Mouse (Mus musculus) lung, postnatal 0 days (tissue): ENCODE data around the gene Wwp2. TPM values are rescaled to one million over a fixed set of nuclear protein-coding genes. Genes with fewer than 3 reads are reported as not detected.

Source experiments
- ATAC-seq: fragments of 200-750 bp; cut with Nextera tagmentation; 2 replicates; pipeline ENCODE4 v1.8.0; 2017; ENCODE audit warnings: moderate library complexity
- DNase-seq: peaks from one replicate; pipeline ENCODE4 v3.0.0-alpha.2; 2016; ENCODE audit warnings: low spot score
- H3K27ac ChIP-seq: fragments of 300-500 bp; sonication (generic); 2 replicates; pipeline ENCODE4 v1.5.1; 2014; ENCODE audit warnings: antibody characterized with exemption, mild to moderate bottlenecking, low read length, mixed read lengths
- H3K27me3 ChIP-seq: fragments of 300-500 bp; sonication (generic); replicated peaks from 2 replicates; pipeline ENCODE4 v1.6.1; 2014; ENCODE audit warnings: low read length, mixed read lengths; ENCODE audit not compliant: insufficient read depth
- H3K36me3 ChIP-seq: fragments of 300-500 bp; sonication (generic); 2 replicates; pipeline ENCODE4 v1.6.1; 2014; ENCODE audit warnings: low read length, mixed read lengths; ENCODE audit not compliant: insufficient read depth
- H3K4me1 ChIP-seq: fragments of 300-500 bp; sonication (generic); 2 replicates; pipeline ENCODE4 v1.6.1; 2014; ENCODE audit warnings: antibody characterized with exemption, low read depth, low read length, mixed read lengths; ENCODE audit not compliant: insufficient read depth
- H3K4me2 ChIP-seq: fragments of 300-500 bp; sonication (generic); replicated peaks from 2 replicates; pipeline ENCODE4 v1.6.1; 2014; ENCODE audit warnings: low read depth, mild to moderate bottlenecking, low read length, moderate library complexity, mixed read lengths
- H3K4me3 ChIP-seq: fragments of 300-500 bp; sonication (generic); 2 replicates; pipeline ENCODE4 v1.5.1; 2014; ENCODE audit warnings: low read depth, low read length
- H3K9ac ChIP-seq: fragments of 300-500 bp; sonication (generic); replicated peaks from 2 replicates; pipeline ENCODE4 v1.6.1; 2014; ENCODE audit warnings: low read depth, mild to moderate bottlenecking
- H3K9me3 ChIP-seq: fragments of 300-500 bp; sonication (generic); 2 replicates; pipeline ENCODE4 v1.6.1; 2016; ENCODE audit warnings: low read length, mixed read lengths
- CTCF ChIP-seq: IDR thresholded peaks from 2 replicates; pipeline ENCODE4 v1.5.1; 2016; ENCODE audit warnings: antibody characterized with exemption, mild to moderate bottlenecking
- EP300 ChIP-seq: IDR thresholded peaks from 2 replicates; pipeline ENCODE4 v1.6.1; 2016; ENCODE audit warnings: antibody characterized with exemption, mild to moderate bottlenecking, control low read depth
- WGBS: fragments of 180-500 bp; shearing (Covaris S2); extraction: QIAGEN DNeasy Blood & Tissue Kit; methylation state at CpG from one replicate; pipeline ENCODE4 v1.1.7; 2014; 5-methylcytosine and 5-hydroxymethylcytosine counted together
- polyA plus RNA-seq: library from polyadenylated mRNA; unstranded; fragments of >200 nt; fragmentation: Nextera tagmentation; extraction: Ambion mirVana; gene quantifications from 2 replicates; pipeline ENCODE4 v1.2.1, GENCODE M21; 2015

Gene Wwp2
- polyA plus RNA-seq, 1 experiment from 2014 or later, result 27.3 TPM

DNA sequence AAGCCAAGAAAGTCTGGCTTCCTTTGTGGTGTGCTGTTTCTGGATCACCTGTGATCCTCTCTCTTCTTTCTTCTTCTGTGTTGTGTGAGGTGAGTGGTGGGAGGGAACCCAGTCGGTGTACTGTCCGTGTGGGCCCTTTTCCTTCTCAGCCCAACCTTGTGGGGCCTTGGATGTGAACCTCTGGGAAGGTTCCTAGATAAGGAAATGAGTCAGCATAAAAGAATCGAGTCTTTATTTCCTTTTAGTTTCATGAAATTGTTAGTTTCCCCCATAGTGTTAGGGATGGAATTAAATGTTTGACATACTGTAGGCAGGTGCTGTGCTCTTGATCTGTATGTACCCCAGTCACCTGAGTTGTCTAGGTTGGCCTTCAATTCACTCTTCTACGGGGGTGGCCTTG is 52.9 kb downstream of the Wwp2 start:
- no peaks in the 10 kb centered on the region for H3K36me3 ChIP-seq
- no peak overlapping the region for H3K4me2 ChIP-seq
- TF ChIP-seq CTCF (no peak), EP300 (no peak)

DNA sequence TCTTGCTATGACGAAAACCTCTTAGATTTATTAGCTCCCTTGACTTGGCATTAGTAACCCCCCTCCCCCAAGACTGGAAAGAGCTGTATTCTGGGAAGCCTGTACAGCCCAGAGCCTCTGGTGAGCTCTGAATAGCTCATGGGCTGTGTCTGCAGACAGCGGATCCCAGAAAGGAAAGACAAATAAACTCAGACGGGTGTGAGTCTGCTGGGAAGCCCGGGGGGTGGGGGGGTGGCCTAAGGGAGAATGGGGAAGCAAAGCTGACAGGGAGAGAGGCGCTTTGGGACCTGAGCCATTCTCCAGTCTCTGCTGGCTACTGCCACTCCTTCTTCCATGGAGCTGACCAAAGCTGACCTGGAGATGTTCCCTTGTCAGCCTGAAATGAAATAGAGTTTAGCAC is 53.8 kb downstream of the Wwp2 start:
- no peak overlapping the region for H3K9ac ChIP-seq
- H3K4me3 ChIP-seq, result no peak overlapping the region
- no peaks in the 10 kb centered on the region for H3K27me3 ChIP-seq
- H3K4me1 ChIP-seq, result peaks cover 14% of the 10 kb centered on the region; the same call in 1 of the 2 replicates
- 5% methylated on average over 4 of the region's 5 CpGs for WGBS
- TF ChIP-seq EP300, result no peak
- no peak for TF ChIP-seq CTCF
- peak; percentile 70 for ATAC-seq
- no peaks in the 10 kb centered on the region for H3K36me3 ChIP-seq
- peak; percentile 54 for DNase-seq
- no peaks in the 10 kb centered on the region for H3K9me3 ChIP-seq
- H3K27ac ChIP-seq, result peak overlapping the region; percentile 54
- H3K4me2 ChIP-seq, result no peak overlapping the region

More for the DNA sequence above, 52.9 kb downstream of the Wwp2 start:
- ATAC-seq (no peak), DNase-seq (no peak)
- Histone ChIP-seq H3K27me3 (no peaks in the 10 kb centered on the region), H3K4me3 (no peak overlapping the region), H3K9me3 (no peaks in the 10 kb centered on the region), H3K4me1 (peaks cover 14% of the 10 kb centered on the region; the same call in 1 of the 2 replicates), H3K27ac (peak overlapping the region; percentile 54; the same call in 1 of the 2 replicates), H3K9ac (no peak overlapping the region)
- WGBS, result 34% methylated on average over 4 of the region's 4 CpGs

DNA sequence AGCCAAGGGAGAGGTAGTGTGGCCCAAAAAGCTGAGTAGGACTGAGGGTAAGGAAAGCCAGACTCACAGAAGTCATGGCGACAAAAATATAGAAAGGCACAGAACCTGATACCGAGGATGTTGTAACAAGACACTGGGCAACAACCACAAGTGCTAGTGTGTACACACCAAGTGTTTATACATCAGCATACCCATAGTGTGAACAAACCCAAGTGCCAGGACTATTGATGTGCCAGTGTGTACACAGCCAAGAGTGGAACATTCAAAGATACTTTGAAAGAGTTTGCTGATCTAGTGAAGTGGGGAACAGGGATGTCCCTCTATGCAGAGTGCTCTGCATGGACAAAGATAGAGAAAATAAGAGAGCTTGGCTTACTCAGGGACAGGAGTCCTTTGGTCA is 54.5 kb downstream of the Wwp2 start:
- 31% methylated on average over 2 of the region's 2 CpGs for WGBS

DNA sequence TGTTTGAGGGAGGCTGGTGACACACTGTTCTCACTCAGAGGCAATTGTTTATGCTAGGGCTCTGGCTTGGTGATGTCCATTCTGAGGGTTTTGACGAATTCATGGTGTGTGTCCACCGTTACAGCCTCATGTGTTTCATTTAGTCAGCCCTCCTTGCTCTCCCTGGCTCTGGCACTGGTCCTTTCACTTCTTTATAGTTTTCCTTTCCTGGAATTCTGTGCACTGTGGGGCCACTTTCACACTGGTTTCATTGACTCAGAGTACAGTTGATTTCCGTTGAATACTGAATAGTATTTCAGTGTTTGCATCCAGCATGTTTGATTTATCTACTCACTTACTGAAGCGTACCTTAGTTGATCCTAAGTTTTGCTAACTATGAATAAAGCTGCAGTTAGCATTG is 55.0 kb downstream of the Wwp2 start:
- no peak for DNase-seq
- 34% methylated on average over 4 of the region's 4 CpGs for WGBS
- no peak overlapping the region for H3K4me2 ChIP-seq

More for the DNA sequence above, 54.5 kb downstream of the Wwp2 start:
- H3K9me3 ChIP-seq, result no peaks in the 10 kb centered on the region
- H3K4me3 ChIP-seq, result no peak overlapping the region
- no peak for DNase-seq
- H3K36me3 ChIP-seq, result no peaks in the 10 kb centered on the region
- no peaks in the 10 kb centered on the region for H3K27me3 ChIP-seq
- no peak overlapping the region for H3K4me2 ChIP-seq
- H3K9ac ChIP-seq, result no peak overlapping the region
- H3K27ac ChIP-seq, result no peak overlapping the region
- TF ChIP-seq CTCF, result no peak
- no peak for TF ChIP-seq EP300
- no peak for ATAC-seq
- H3K4me1 ChIP-seq, result peaks cover 14% of the 10 kb centered on the region; the same call in 1 of the 2 replicates

GRCm38 (mm10) chr8:107491831-107492230 is 55.7 kb downstream of the Wwp2 start:
- Histone ChIP-seq H3K9ac (no peak overlapping the region), H3K36me3 (no peaks in the 10 kb centered on the region), H3K4me2 (no peak overlapping the region), H3K4me1 (peaks cover 14% of the 10 kb centered on the region; the same call in 1 of the 2 replicates), H3K9me3 (no peaks in the 10 kb centered on the region), H3K27ac (no peak overlapping the region), H3K4me3 (no peak overlapping the region), H3K27me3 (no peaks in the 10 kb centered on the region)
- no peak for ATAC-seq
- DNase-seq, result no peak
- TF ChIP-seq CTCF, result peak; percentile 43
- TF ChIP-seq EP300, result no peak

More for the DNA sequence above, 55.0 kb downstream of the Wwp2 start:
- H3K27me3 ChIP-seq, result no peaks in the 10 kb centered on the region
- H3K9ac ChIP-seq, result no peak overlapping the region
- TF ChIP-seq CTCF (no peak), EP300 (no peak)
- ATAC-seq, result no peak
- H3K4me3 ChIP-seq, result no peak overlapping the region
- H3K9me3 ChIP-seq, result no peaks in the 10 kb centered on the region
- peaks cover 14% of the 10 kb centered on the region; the same call in 1 of the 2 replicates for H3K4me1 ChIP-seq
- no peaks in the 10 kb centered on the region for H3K36me3 ChIP-seq
- no peak overlapping the region for H3K27ac ChIP-seq

- Histone ChIP-seq H3K27ac (no peak overlapping the region), H3K36me3 (no peaks in the 10 kb centered on the region), H3K9me3 (no peaks in the 10 kb centered on the region), H3K4me3 (no peak overlapping the region), H3K27me3 (no peaks in the 10 kb centered on the region), H3K4me2 (no peak overlapping the region), H3K4me1 (peaks cover 20% of the 10 kb centered on the region; the same call in 1 of the 2 replicates), H3K9ac (no peak overlapping the region)
- DNase-seq (no peak), ATAC-seq (no peak)
- WGBS, result 93% methylated on average over 5 of the region's 5 CpGs
- TF ChIP-seq CTCF (no peak), EP300 (no peak)
These were observed 56.6 kb downstream of the Wwp2 start for GRCm38 (mm10) chr8:107492802-107493201.

DNA sequence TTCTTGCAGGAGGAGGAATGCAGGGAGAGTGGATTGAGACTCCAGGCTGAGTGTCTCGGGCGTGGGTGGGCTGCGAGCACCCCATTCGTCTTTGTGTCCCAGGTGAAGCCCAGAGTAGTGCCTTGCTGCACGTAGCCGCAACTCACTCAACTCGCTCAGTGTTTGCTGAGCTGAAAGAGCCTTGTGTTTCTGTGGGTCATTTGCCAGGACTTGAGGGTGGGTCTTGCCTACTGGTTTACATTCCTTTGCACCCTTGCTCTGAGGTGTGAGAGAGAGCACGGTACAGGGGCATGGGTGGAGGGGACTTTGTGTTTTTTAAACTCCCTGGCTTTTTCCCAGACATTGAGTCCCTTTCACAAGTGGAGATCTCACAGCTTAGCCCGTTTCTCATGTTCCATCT is 59.3 kb downstream of the Wwp2 start:
- Histone ChIP-seq H3K27ac (peak overlapping the region; percentile 34), H3K4me2 (no peak overlapping the region), H3K36me3 (no peaks in the 10 kb centered on the region), H3K9ac (no peak overlapping the region), H3K4me1 (peaks cover 16% of the 10 kb centered on the region; the same call in 1 of the 2 replicates), H3K27me3 (no peaks in the 10 kb centered on the region), H3K9me3 (no peaks in the 10 kb centered on the region), H3K4me3 (no peak overlapping the region)
- ATAC-seq (peak; percentile 84), DNase-seq (peak; percentile 60)
- TF ChIP-seq EP300 (no peak), CTCF (no peak)
- 42% methylated on average over 9 of the region's 9 CpGs for WGBS
